Mouse (Mus musculus) adrenal gland, adult 8-10 months (tissue): Measurements from ENCODE around the gene Thsd7b. TPM values are rescaled to one million over a fixed set of nuclear protein-coding genes. Genes with fewer than 3 reads are reported as not detected.
"Not testable (repeated sequence)": the region's sequence is repeated elsewhere in the genome, so short reads cannot be mapped to it uniquely, and the experiment has no call there.

Experiments
- DNase-seq: peaks from one replicate; pipeline ENCODE4 v3.0.0; 2022
- total RNA-seq, 4 experiments: library from RNA; stranded (reverse); gene quantifications; 2 replicates each; pipeline ENCODE4 v1.2.4; 2022

The Thsd7b gene
- total RNA-seq, 4 experiments from 2014 or later: 1.1 to 2.2 (median 1.7) TPM

GRCm38 (mm10) chr1:129850007-129850564, 577.0 kb downstream of the Thsd7b start:
- DNase-seq: no peak

GRCm38 (mm10) chr1:129867714-129868113, 594.6 kb downstream of the Thsd7b start:
- no peak for DNase-seq

- no peak for DNase-seq
These were observed 601.3 kb downstream of the Thsd7b start for GRCm38 (mm10) chr1:129874355-129874754.

GRCm38 (mm10) chr1:129887861-129888260, 614.8 kb downstream of the Thsd7b start:
- no peak for DNase-seq

GRCm38 (mm10) chr1:129898121-129898520, 625.0 kb downstream of the Thsd7b start:
- DNase-seq: no peak

GRCm38 (mm10) chr1:129915484-129915883, 642.4 kb downstream of the Thsd7b start:
- no peak for DNase-seq

GRCm38 (mm10) chr1:129917568-129917967, 644.5 kb downstream of the Thsd7b start:
- no peak for DNase-seq

GRCm38 (mm10) chr1:129919385-129919784, 646.3 kb downstream of the Thsd7b start:
- DNase-seq: no peak

GRCm38 (mm10) chr1:129931003-129931402, 657.9 kb downstream of the Thsd7b start:
- DNase-seq: no peak

- DNase-seq: no peak
These were observed 670.0 kb downstream of the Thsd7b start for GRCm38 (mm10) chr1:129943116-129943515.

GRCm38 (mm10) chr1:129947026-129947425, 673.9 kb downstream of the Thsd7b start:
- DNase-seq: no peak

- DNase-seq: no peak
These were observed 682.4 kb downstream of the Thsd7b start for GRCm38 (mm10) chr1:129955478-129955877.

GRCm38 (mm10) chr1:129956625-129957024, 683.5 kb downstream of the Thsd7b start:
- no peak for DNase-seq

GRCm38 (mm10) chr1:129959352-129959751, 686.2 kb downstream of the Thsd7b start:
- not testable (repeated sequence) for DNase-seq

- no peak for DNase-seq
These were observed 690.1 kb downstream of the Thsd7b start for GRCm38 (mm10) chr1:129963166-129963565.

GRCm38 (mm10) chr1:129989247-129989646, 716.1 kb downstream of the Thsd7b start:
- DNase-seq: not testable (repeated sequence)

GRCm38 (mm10) chr1:129990821-129991220, 717.7 kb downstream of the Thsd7b start:
- no peak for DNase-seq

- no peak for DNase-seq
These were observed 781.9 kb downstream of the Thsd7b start for GRCm38 (mm10) chr1:130055012-130055411.

GRCm38 (mm10) chr1:130062105-130062504, 789.0 kb downstream of the Thsd7b start:
- no peak for DNase-seq

- no peak for DNase-seq
These were observed 793.3 kb downstream of the Thsd7b start for GRCm38 (mm10) chr1:130066193-130066959.

GRCm38 (mm10) chr1:130083788-130084187, 810.7 kb downstream of the Thsd7b start:
- no peak for DNase-seq

GRCm38 (mm10) chr1:130085207-130085606, 812.1 kb downstream of the Thsd7b start:
- DNase-seq: no peak

- DNase-seq: no peak
These were observed 812.8 kb downstream of the Thsd7b start for GRCm38 (mm10) chr1:130085910-130086309.

GRCm38 (mm10) chr1:130099227-130099626, 826.1 kb downstream of the Thsd7b start:
- DNase-seq: no peak
